Mouse (Mus musculus) cortical plate, adult 2 months (tissue): ENCODE data around the gene Tmprss6.

ENCODE experiments used
- CTCF ChIP-seq: fragments of 200-500 bp; IDR thresholded peaks from 2 replicates; pipeline ENCODE4 v1.5.1; 2011; ENCODE audit warnings: mild to moderate bottlenecking, control low read depth, low read length; ENCODE audit not compliant: insufficient read depth; ENCODE audit errors: extremely low read depth
- POLR2A ChIP-seq: fragments of 200-500 bp; IDR thresholded peaks from 2 replicates; pipeline ENCODE4 v1.6.1; 2011; ENCODE audit warnings: mild to moderate bottlenecking, low read length, control low read depth; ENCODE audit not compliant: insufficient read depth; ENCODE audit errors: extremely low read depth

DNA sequence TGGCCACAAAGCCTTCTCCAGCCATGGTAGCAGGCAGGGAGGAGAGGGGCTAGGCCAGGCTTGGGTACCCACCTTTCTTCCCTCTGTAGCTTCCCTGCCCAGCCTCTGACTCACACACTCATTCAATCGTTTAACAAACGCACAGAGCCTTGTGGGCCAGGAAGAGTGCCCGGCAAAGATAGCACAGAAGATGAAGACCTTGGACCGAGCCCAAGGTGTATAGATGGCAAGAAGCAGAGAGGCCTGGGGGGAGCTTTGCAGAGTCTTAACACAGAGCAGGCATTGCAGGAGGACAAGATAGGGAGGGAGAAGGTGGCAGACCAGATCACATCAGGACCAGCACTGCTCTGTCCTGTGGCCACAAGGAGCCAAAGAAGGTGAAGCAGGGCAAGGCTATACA, 13.3 kb downstream of the Tmprss6 start:
- no peak for TF ChIP-seq POLR2A
- TF ChIP-seq CTCF, result no peak
